Mouse (Mus musculus) heart, embryonic 10.5 days (tissue): Measurements from ENCODE around the gene Slc25a10. TPM values are rescaled to one million over a fixed set of nuclear protein-coding genes. Genes with fewer than 3 reads are reported as not detected.

Source experiments
- DNase-seq: peaks from one replicate; pipeline ENCODE4 v3.0.0-alpha.2; 2017; ENCODE audit warnings: low spot score
- H3K27ac ChIP-seq: fragments of 300-500 bp; sonication (generic); 2 replicates; pipeline ENCODE4 v1.5.1; 2016; ENCODE audit warnings: mild to moderate bottlenecking
- H3K27me3 ChIP-seq: fragments of 300-500 bp; sonication (generic); 2 replicates; pipeline ENCODE4 v1.6.1; 2016; ENCODE audit warnings: mild to moderate bottlenecking; ENCODE audit not compliant: poor library complexity, insufficient read depth, severe bottlenecking
- H3K36me3 ChIP-seq: fragments of 300-500 bp; sonication (generic); 2 replicates; pipeline ENCODE4 v1.6.1; 2016; ENCODE audit warnings: mild to moderate bottlenecking, moderate library complexity
- H3K4me1 ChIP-seq: fragments of 300-500 bp; sonication (generic); 2 replicates; pipeline ENCODE4 v1.6.1; 2016; ENCODE audit warnings: mild to moderate bottlenecking
- H3K4me3 ChIP-seq: fragments of 300-500 bp; sonication (generic); 2 replicates; pipeline ENCODE4 v1.5.1; 2016; ENCODE audit warnings: mild to moderate bottlenecking, moderate library complexity
- H3K9me3 ChIP-seq: fragments of 300-500 bp; sonication (generic); 2 replicates; pipeline ENCODE4 v1.6.1; 2016; ENCODE audit warnings: mild to moderate bottlenecking, moderate library complexity
- WGBS: fragments of 180-500 bp; shearing (Covaris S2); methylation state at CpG from one replicate; pipeline ENCODE4 v1.1.7; 2016; 5-methylcytosine and 5-hydroxymethylcytosine counted together
- polyA plus RNA-seq: library from polyadenylated mRNA; unstranded; fragments of >200 nt; fragmentation: Nextera tagmentation; extraction: Ambion mirVana; gene quantifications from 2 replicates; pipeline ENCODE4 v1.2.1, GENCODE M21; 2016

Gene Slc25a10
- 55.6 and 56.6 TPM in 2 replicates for polyA plus RNA-seq

- peak within 1 kb of the TSS; percentile 92 for H3K27ac ChIP-seq
- H3K4me1 ChIP-seq = peaks cover 40% of the 10 kb centered on the region
- peak; percentile 95 for DNase-seq
- H3K4me3 ChIP-seq = peak within 1 kb of the TSS; percentile 89
- under 1% methylated on average over 35 of the region's 35 CpGs for WGBS
- no peaks in the 10 kb centered on the region for H3K9me3 ChIP-seq
- no peaks in the 10 kb centered on the region for H3K27me3 ChIP-seq
- H3K36me3 ChIP-seq = peaks cover 61% of the 10 kb centered on the region
Observed at GRCm38 (mm10) chr11:120491317-120492023, at the start of gene Slc25a10. Gene Slc25a10, plus strand, starts transcription at chr11:120491840.

- WGBS = 87% methylated on average over 3 of the region's 3 CpGs
- Histone ChIP-seq H3K4me1 (peaks cover 10% of the 10 kb centered on the region), H3K27ac (no peak within 1 kb of the TSS), H3K27me3 (no peaks in the 10 kb centered on the region), H3K4me3 (no peak within 1 kb of the TSS), H3K36me3 (no peaks in the 10 kb centered on the region), H3K9me3 (no peaks in the 10 kb centered on the region)
- DNase-seq = no peak
Observed at GRCm38 (mm10) chr11:120442344-120442743, 49.3 kb upstream of the Slc25a10 start, which contains the start of gene Tspan10. Gene Tspan10, plus strand, starts transcription at chr11:120442644.

GRCm38 (mm10) chr11:120442765-120443280 lies 48.8 kb upstream of the Slc25a10 start:
- WGBS = 84% methylated on average over 3 of the region's 3 CpGs

GRCm38 (mm10) chr11:120444106-120444505 lies 47.5 kb upstream of the Slc25a10 start:
- Histone ChIP-seq H3K27me3 (no peaks in the 10 kb centered on the region), H3K9me3 (no peaks in the 10 kb centered on the region), H3K27ac (peak overlapping the region; percentile 29; the same call in 1 of the 2 replicates), H3K36me3 (no peaks in the 10 kb centered on the region), H3K4me1 (peaks cover 21% of the 10 kb centered on the region), H3K4me3 (no peak overlapping the region)
- 58% methylated on average over 6 of the region's 6 CpGs for WGBS
- DNase-seq = no peak

More at GRCm38 (mm10) chr11:120442765-120443280, 48.8 kb upstream of the Slc25a10 start:
- Histone ChIP-seq H3K27ac (no peak overlapping the region), H3K9me3 (no peaks in the 10 kb centered on the region), H3K36me3 (no peaks in the 10 kb centered on the region), H3K4me1 (peaks cover 12% of the 10 kb centered on the region), H3K4me3 (no peak overlapping the region), H3K27me3 (no peaks in the 10 kb centered on the region)
- no peak for DNase-seq

- H3K27ac ChIP-seq = no peak overlapping the region
- peaks cover 21% of the 10 kb centered on the region for H3K4me1 ChIP-seq
- WGBS = 61% methylated on average over 3 of the region's 3 CpGs
- H3K9me3 ChIP-seq = no peaks in the 10 kb centered on the region
- H3K27me3 ChIP-seq = no peaks in the 10 kb centered on the region
- no peaks in the 10 kb centered on the region for H3K36me3 ChIP-seq
- H3K4me3 ChIP-seq = no peak overlapping the region
- DNase-seq = no peak
Observed at GRCm38 (mm10) chr11:120445475-120445874, 46.2 kb upstream of the Slc25a10 start.

GRCm38 (mm10) chr11:120447179-120447578 lies 44.5 kb upstream of the Slc25a10 start:
- 77% methylated on average over 7 of the region's 7 CpGs for WGBS
- DNase-seq = no peak
- Histone ChIP-seq H3K9me3 (no peaks in the 10 kb centered on the region), H3K27me3 (no peaks in the 10 kb centered on the region), H3K36me3 (no peaks in the 10 kb centered on the region), H3K4me1 (peaks cover 25% of the 10 kb centered on the region), H3K27ac (no peak overlapping the region), H3K4me3 (no peak overlapping the region)

- Histone ChIP-seq H3K4me3 (no peak overlapping the region), H3K27me3 (no peaks in the 10 kb centered on the region), H3K4me1 (peaks cover 21% of the 10 kb centered on the region), H3K27ac (no peak overlapping the region), H3K36me3 (0 out of 2 replicates have a peak, but pooled peaks cover 10% of the 10 kb centered on the region), H3K9me3 (no peaks in the 10 kb centered on the region)
- 73% methylated on average over 3 of the region's 3 CpGs for WGBS
- no peak for DNase-seq
Observed at GRCm38 (mm10) chr11:120452246-120452645, 39.4 kb upstream of the Slc25a10 start.

GRCm38 (mm10) chr11:120453306-120453705 lies 38.3 kb upstream of the Slc25a10 start, which contains the start of gene Pde6g:
Gene Pde6g, minus strand, starts transcription at chr11:120453500.
- 85% methylated on average over 4 of the region's 4 CpGs for WGBS
- no peak within 1 kb of the TSS for H3K27ac ChIP-seq
- no peaks in the 10 kb centered on the region for H3K9me3 ChIP-seq
- H3K4me1 ChIP-seq = peaks cover 20% of the 10 kb centered on the region
- no peak for DNase-seq
- H3K27me3 ChIP-seq = no peaks in the 10 kb centered on the region
- no peak within 1 kb of the TSS for H3K4me3 ChIP-seq
- 0 out of 2 replicates have a peak, but pooled peaks cover 10% of the 10 kb centered on the region for H3K36me3 ChIP-seq

GRCm38 (mm10) chr11:120454965-120455364 lies 36.7 kb upstream of the Slc25a10 start:
- DNase-seq = no peak
- Histone ChIP-seq H3K36me3 (peaks cover 17% of the 10 kb centered on the region), H3K4me1 (peaks cover 28% of the 10 kb centered on the region), H3K27me3 (no peaks in the 10 kb centered on the region), H3K9me3 (no peaks in the 10 kb centered on the region), H3K27ac (no peak overlapping the region), H3K4me3 (no peak overlapping the region)
- 95% methylated on average over 4 of the region's 4 CpGs for WGBS

GRCm38 (mm10) chr11:120455413-120455812 lies 36.2 kb upstream of the Slc25a10 start:
- 89% methylated on average over 7 of the region's 7 CpGs for WGBS
- Histone ChIP-seq H3K27ac (no peak overlapping the region), H3K4me3 (no peak overlapping the region), H3K36me3 (peaks cover 20% of the 10 kb centered on the region), H3K4me1 (peaks cover 28% of the 10 kb centered on the region), H3K27me3 (no peaks in the 10 kb centered on the region), H3K9me3 (no peaks in the 10 kb centered on the region)
- DNase-seq = no peak

GRCm38 (mm10) chr11:120457370-120457769 lies 34.3 kb upstream of the Slc25a10 start:
- DNase-seq = no peak
- Histone ChIP-seq H3K36me3 (peaks cover 39% of the 10 kb centered on the region), H3K27me3 (no peaks in the 10 kb centered on the region), H3K27ac (peak overlapping the region; percentile 94), H3K4me3 (peak overlapping the region; percentile 80), H3K9me3 (no peaks in the 10 kb centered on the region), H3K4me1 (peaks cover 24% of the 10 kb centered on the region)
- 21% methylated on average over 14 of the region's 14 CpGs for WGBS

GRCm38 (mm10) chr11:120457772-120458751 lies 33.6 kb upstream of the Slc25a10 start, which contains the start of the genes Oxld1 and Ccdc137:
Gene Oxld1, minus strand, starts transcription at chr11:120458068.
Gene Ccdc137, plus strand, starts transcription at chr11:120458115.
- 4% methylated on average over 62 of the region's 62 CpGs for WGBS
- Histone ChIP-seq H3K4me3 (peak within 1 kb of the TSS; percentile 80), H3K36me3 (peaks cover 44% of the 10 kb centered on the region), H3K27me3 (no peaks in the 10 kb centered on the region), H3K9me3 (no peaks in the 10 kb centered on the region), H3K4me1 (peaks cover 24% of the 10 kb centered on the region), H3K27ac (peak within 1 kb of the TSS; percentile 94)
- DNase-seq = peak; percentile 94
